Mouse (Mus musculus) liver, embryonic 11.5 days (tissue): ENCODE measurements at regions not wholly inside any gene's neighbourhood (a gene's known extent, or its start where the extent isn't known, plus 50 kb on each side); places are given as distances from the start of the nearest gene placed in this dataset.
A peak's percentile ranks its signal among the peaks of the same experiment; 100 is the strongest.
"Not testable (repeated sequence)": the region's sequence is repeated elsewhere in the genome, so short reads cannot be mapped to it uniquely, and the experiment has no call there.

ENCODE experiments used
- ATAC-seq: fragments of 200-750 bp; cut with Nextera tagmentation; replicated peaks from 2 replicates; pipeline ENCODE4 v1.8.0; 2017; ENCODE audit warnings: moderate number of reproducible peaks, mild to moderate bottlenecking, moderate TSS enrichment, moderate library complexity; ENCODE audit not compliant: low FRiP score
- DNase-seq: peaks from one replicate; pipeline ENCODE4 v3.0.0-alpha.2; 2017; ENCODE audit warnings: low spot score
- H3K27ac ChIP-seq: fragments of 300-500 bp; sonication (generic); 2 replicates; pipeline ENCODE4 v1.5.1; 2014; ENCODE audit warnings: mild to moderate bottlenecking, low read depth, low read length, control low read depth
- H3K27me3 ChIP-seq: fragments of 300-500 bp; sonication (generic); replicated peaks from 2 replicates; pipeline ENCODE4 v1.6.1; 2014; ENCODE audit warnings: low read length, mixed read lengths; ENCODE audit not compliant: control insufficient read depth, insufficient read depth
- H3K36me3 ChIP-seq: fragments of 300-500 bp; sonication (generic); 2 replicates; pipeline ENCODE4 v1.6.1; 2014; ENCODE audit warnings: mild to moderate bottlenecking, low read length, moderate library complexity, mixed read lengths; ENCODE audit not compliant: control insufficient read depth, insufficient read depth
- H3K4me1 ChIP-seq: fragments of 300-500 bp; sonication (generic); replicated peaks from 2 replicates; pipeline ENCODE4 v1.6.1; 2014; ENCODE audit warnings: low read length, mixed read lengths; ENCODE audit not compliant: control insufficient read depth, insufficient read depth
- H3K4me2 ChIP-seq: fragments of 300-500 bp; sonication (generic); 2 replicates; pipeline ENCODE4 v1.6.1; 2014; ENCODE audit warnings: mild to moderate bottlenecking, control low read depth, moderate library complexity
- H3K4me3 ChIP-seq: fragments of 300-500 bp; sonication (generic); 2 replicates; pipeline ENCODE4 v1.5.1; 2014; ENCODE audit warnings: low read depth, low read length, control low read depth
- H3K9ac ChIP-seq: fragments of 300-500 bp; sonication (generic); 2 replicates; pipeline ENCODE4 v1.6.1; 2014; ENCODE audit warnings: low read depth, low read length, control low read depth
- H3K9me3 ChIP-seq: fragments of 300-500 bp; sonication (generic); 2 replicates; pipeline ENCODE4 v1.6.1; 2016; ENCODE audit warnings: low read length, inconsistent platforms, mixed read lengths; ENCODE audit not compliant: control insufficient read depth
- WGBS: fragments of 180-500 bp; shearing (Covaris S2); extraction: QIAGEN DNeasy Blood & Tissue Kit; methylation state at CpG from one replicate; pipeline ENCODE4 v1.1.7; 2014; 5-methylcytosine and 5-hydroxymethylcytosine counted together

GRCm38 (mm10) chr13:113464190-113465064 is 153.9 kb downstream of the Snx18 start:
- no peak overlapping the region for H3K9ac ChIP-seq
- WGBS: 72% methylated on average over 10 of the region's 10 CpGs
- no peaks in the 10 kb centered on the region for H3K36me3 ChIP-seq
- no peaks in the 10 kb centered on the region for H3K9me3 ChIP-seq
- H3K4me3 ChIP-seq: no peak overlapping the region
- H3K27ac ChIP-seq: no peak overlapping the region
- no peaks in the 10 kb centered on the region for H3K4me1 ChIP-seq
- H3K27me3 ChIP-seq: no peaks in the 10 kb centered on the region
- H3K4me2 ChIP-seq: no peak overlapping the region
- ATAC-seq (no peak), DNase-seq (no peak)

GRCm38 (mm10) chr13:113463420-113463819 is 154.9 kb downstream of the Snx18 start:
- H3K4me2 ChIP-seq: no peak overlapping the region
- no peaks in the 10 kb centered on the region for H3K27me3 ChIP-seq
- H3K4me1 ChIP-seq: no peaks in the 10 kb centered on the region
- ATAC-seq (no peak), DNase-seq (no peak)
- 66% methylated on average over 4 of the region's 4 CpGs for WGBS
- no peaks in the 10 kb centered on the region for H3K9me3 ChIP-seq
- no peak overlapping the region for H3K27ac ChIP-seq
- no peak overlapping the region for H3K4me3 ChIP-seq
- no peak overlapping the region for H3K9ac ChIP-seq
- H3K36me3 ChIP-seq: no peaks in the 10 kb centered on the region

- no peak overlapping the region for H3K4me3 ChIP-seq
- DNase-seq: no peak
- 57% methylated on average over 11 of the region's 11 CpGs for WGBS
- H3K9me3 ChIP-seq: no peaks in the 10 kb centered on the region
- ATAC-seq: no peak
- H3K4me2 ChIP-seq: no peak overlapping the region
- H3K27me3 ChIP-seq: no peaks in the 10 kb centered on the region
- no peaks in the 10 kb centered on the region for H3K4me1 ChIP-seq
- no peak overlapping the region for H3K27ac ChIP-seq
- no peak overlapping the region for H3K9ac ChIP-seq
- H3K36me3 ChIP-seq: no peaks in the 10 kb centered on the region
These were observed 161.7 kb downstream of the BC067074 start for GRCm38 (mm10) chr13:113454490-113455295.

- Histone ChIP-seq H3K4me3 (no peak overlapping the region), H3K27ac (no peak overlapping the region), H3K9ac (no peak overlapping the region), H3K27me3 (no peaks in the 10 kb centered on the region), H3K4me1 (0 out of 2 replicates have a peak, but pooled peaks cover 3% of the 10 kb centered on the region), H3K4me2 (no peak overlapping the region), H3K36me3 (no peaks in the 10 kb centered on the region), H3K9me3 (no peaks in the 10 kb centered on the region)
- DNase-seq: no peak
- peak; percentile 36; the same call in 1 of the 2 replicates for ATAC-seq
- WGBS: 63% methylated on average over 1 of the region's 1 CpGs
These were observed 155.4 kb downstream of the BC067074 start for GRCm38 (mm10) chr13:113448378-113448777.

GRCm38 (mm10) chr13:113446226-113446625 is 153.3 kb downstream of the BC067074 start:
- ATAC-seq: no peak
- Histone ChIP-seq H3K4me1 (0 out of 2 replicates have a peak, but pooled peaks cover 3% of the 10 kb centered on the region), H3K36me3 (no peaks in the 10 kb centered on the region), H3K27ac (no peak overlapping the region), H3K9me3 (no peaks in the 10 kb centered on the region), H3K27me3 (no peaks in the 10 kb centered on the region), H3K4me3 (no peak overlapping the region), H3K9ac (no peak overlapping the region), H3K4me2 (no peak overlapping the region)
- 44% methylated on average over 5 of the region's 5 CpGs for WGBS
- DNase-seq: no peak

GRCm38 (mm10) chr13:113444481-113444880 is 151.5 kb downstream of the BC067074 start:
- not testable (repeated sequence) for H3K9me3 ChIP-seq, H3K27me3 ChIP-seq, H3K36me3 ChIP-seq, H3K4me1 ChIP-seq, H3K4me3 ChIP-seq, H3K27ac ChIP-seq, H3K9ac ChIP-seq, DNase-seq, H3K4me2 ChIP-seq, ATAC-seq
- 80% methylated on average over 2 of the region's 2 CpGs for WGBS

GRCm38 (mm10) chr13:113443078-113443477 is 150.1 kb downstream of the BC067074 start:
- Histone ChIP-seq H3K27me3 (no peaks in the 10 kb centered on the region), H3K4me1 (0 out of 2 replicates have a peak, but pooled peaks cover 3% of the 10 kb centered on the region), H3K27ac (no peak overlapping the region), H3K4me2 (no peak overlapping the region), H3K9me3 (no peaks in the 10 kb centered on the region), H3K36me3 (no peaks in the 10 kb centered on the region), H3K9ac (no peak overlapping the region), H3K4me3 (no peak overlapping the region)
- WGBS: 79% methylated on average over 8 of the region's 8 CpGs
- no peak for DNase-seq
- ATAC-seq: no peak

- Histone ChIP-seq H3K27me3 (no peaks in the 10 kb centered on the region), H3K4me3 (no peak overlapping the region), H3K4me2 (no peak overlapping the region), H3K9me3 (no peaks in the 10 kb centered on the region), H3K27ac (no peak overlapping the region), H3K9ac (no peak overlapping the region), H3K36me3 (no peaks in the 10 kb centered on the region), H3K4me1 (0 out of 2 replicates have a peak, but pooled peaks cover 3% of the 10 kb centered on the region)
- ATAC-seq (peak; percentile 65; the same call in 1 of the 2 replicates), DNase-seq (no peak)
- 51% methylated on average over 9 of the region's 9 CpGs for WGBS
These were observed 149.2 kb downstream of the BC067074 start for GRCm38 (mm10) chr13:113442169-113442568.
